Mouse (Mus musculus) C2C12 (cell line): ENCODE data around the gene Scamp4.

Source experiments
- CEBPB ChIP-seq: IDR thresholded peaks from one replicate; pipeline ENCODE4 v1.6.1; 2011; ENCODE audit warnings: low read depth, mild to moderate bottlenecking, control low read depth, moderate library complexity
- CTCF ChIP-seq: IDR thresholded peaks from one replicate; pipeline ENCODE4 v1.5.1; 2011; ENCODE audit not compliant: control insufficient read depth, insufficient read depth, insufficient read length
- MAX ChIP-seq: IDR thresholded peaks from one replicate; pipeline ENCODE4 v1.6.1; 2011; ENCODE audit warnings: mild to moderate bottlenecking, control low read depth
- USF1 ChIP-seq: IDR thresholded peaks from one replicate; pipeline ENCODE4 v1.6.1; 2011; ENCODE audit warnings: low read depth, mild to moderate bottlenecking, control low read depth, moderate library complexity

DNA sequence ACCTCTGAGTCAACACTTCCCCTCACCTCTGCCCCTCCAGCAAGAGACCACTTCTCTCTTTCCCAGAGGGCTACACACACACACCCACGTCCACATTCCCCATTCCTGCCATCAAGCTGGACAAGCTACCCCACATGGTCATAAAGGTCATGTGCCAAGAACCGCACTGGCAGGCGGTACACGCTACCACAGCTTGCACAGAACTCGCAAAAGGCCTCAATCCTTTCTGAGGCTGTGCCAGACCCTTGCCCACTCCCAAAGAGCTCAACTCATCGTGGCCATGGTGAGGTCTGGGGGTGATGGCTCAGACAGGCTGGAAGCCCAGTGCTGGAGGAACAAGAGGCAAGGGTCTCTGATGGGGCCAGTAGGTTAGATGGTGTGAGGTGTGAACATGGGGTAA, 52.2 kb downstream of the Scamp4 start:
- no peak for TF ChIP-seq CTCF
- no peak for TF ChIP-seq MAX
- TF ChIP-seq CEBPB, result no peak
- TF ChIP-seq USF1, result no peak
